Mouse (Mus musculus) midbrain, embryonic 14.5 days (tissue): ENCODE measurements at regions not wholly inside any gene's neighbourhood (a gene's known extent, or its start where the extent isn't known, plus 50 kb on each side); places are given as distances from the start of the nearest gene placed in this dataset.

Experiments
- ATAC-seq: fragments of 200-750 bp; cut with Nextera tagmentation; 2 replicates; pipeline ENCODE4 v1.8.0; 2017; ENCODE audit warnings: moderate number of reproducible peaks, moderate library complexity; ENCODE audit not compliant: low FRiP score, low TSS enrichment
- DNase-seq: peaks from one replicate; pipeline ENCODE4 v3.0.0-alpha.2; 2015
- H3K27ac ChIP-seq: fragments of 300-500 bp; sonication (generic); replicated peaks from 2 replicates; pipeline ENCODE4 v1.5.1; 2014; ENCODE audit warnings: mild to moderate bottlenecking, low read depth, low read length, moderate library complexity
- H3K27me3 ChIP-seq: fragments of 300-500 bp; sonication (generic); 2 replicates; pipeline ENCODE4 v1.6.1; 2014; ENCODE audit warnings: low read length, control low read depth, mixed read lengths; ENCODE audit not compliant: control insufficient read depth, insufficient read depth
- H3K36me3 ChIP-seq: fragments of 300-500 bp; sonication (generic); 2 replicates; pipeline ENCODE4 v1.6.1; 2014; ENCODE audit warnings: low read length, control low read depth; ENCODE audit not compliant: control insufficient read depth, insufficient read depth
- H3K4me1 ChIP-seq: fragments of 300-500 bp; sonication (generic); 2 replicates; pipeline ENCODE4 v1.6.1; 2014; ENCODE audit warnings: mild to moderate bottlenecking, antibody characterized with exemption, low read length, control low read depth; ENCODE audit not compliant: control insufficient read depth, insufficient read depth
- H3K4me2 ChIP-seq: fragments of 300-500 bp; sonication (generic); 2 replicates; pipeline ENCODE4 v1.6.1; 2014; ENCODE audit warnings: mild to moderate bottlenecking, low read length, moderate library complexity
- H3K4me3 ChIP-seq: fragments of 300-500 bp; sonication (generic); replicated peaks from 2 replicates; pipeline ENCODE4 v1.5.1; 2014; ENCODE audit warnings: low read depth, low read length
- H3K9ac ChIP-seq: fragments of 300-500 bp; sonication (generic); replicated peaks from 2 replicates; pipeline ENCODE4 v1.6.1; 2014; ENCODE audit warnings: mild to moderate bottlenecking, low read length, moderate library complexity
- H3K9me3 ChIP-seq: fragments of 300-500 bp; sonication (generic); 2 replicates; pipeline ENCODE4 v1.6.1; 2016; ENCODE audit warnings: low read length, control low read depth, mixed read lengths; ENCODE audit not compliant: control insufficient read depth
- WGBS: fragments of 180-500 bp; shearing (Covaris S2); extraction: QIAGEN DNeasy Blood & Tissue Kit; methylation state at CpG from one replicate; pipeline ENCODE4 v1.1.7; 2014; 5-methylcytosine and 5-hydroxymethylcytosine counted together

- Histone ChIP-seq H3K4me1 (no peaks in the 10 kb centered on the region; the same call in 1 of the 2 replicates), H3K36me3 (no peaks in the 10 kb centered on the region), H3K9ac (no peak overlapping the region), H3K4me2 (no peak overlapping the region), H3K27ac (no peak overlapping the region), H3K9me3 (no peaks in the 10 kb centered on the region), H3K27me3 (no peaks in the 10 kb centered on the region), H3K4me3 (no peak overlapping the region)
- 37% methylated on average over 2 of the region's 2 CpGs for WGBS
- ATAC-seq (peak; percentile 74), DNase-seq (peak; percentile 55)
Observed at GRCm38 (mm10) chr8:100206557-100207349, 790.5 kb upstream of the Cdh8 start.

GRCm38 (mm10) chr8:100193228-100193627 lies 777.0 kb upstream of the Cdh8 start:
- no peak overlapping the region for H3K27ac ChIP-seq
- H3K36me3 ChIP-seq: no peaks in the 10 kb centered on the region
- no peak overlapping the region for H3K9ac ChIP-seq
- no peak for DNase-seq
- no peak overlapping the region for H3K4me3 ChIP-seq
- no peak overlapping the region for H3K4me2 ChIP-seq
- H3K9me3 ChIP-seq: no peaks in the 10 kb centered on the region
- H3K27me3 ChIP-seq: no peaks in the 10 kb centered on the region
- 95% methylated on average over 2 of the region's 2 CpGs for WGBS
- H3K4me1 ChIP-seq: no peaks in the 10 kb centered on the region
- ATAC-seq: no peak

GRCm38 (mm10) chr8:100190698-100191097 lies 774.4 kb upstream of the Cdh8 start:
- Histone ChIP-seq H3K27me3 (no peaks in the 10 kb centered on the region), H3K4me1 (no peaks in the 10 kb centered on the region), H3K36me3 (no peaks in the 10 kb centered on the region), H3K9me3 (no peaks in the 10 kb centered on the region), H3K27ac (no peak overlapping the region), H3K4me3 (no peak overlapping the region), H3K4me2 (no peak overlapping the region), H3K9ac (no peak overlapping the region)
- ATAC-seq: no peak
- no peak for DNase-seq
- 92% methylated on average over 2 of the region's 2 CpGs for WGBS

GRCm38 (mm10) chr8:100187976-100188375 lies 771.7 kb upstream of the Cdh8 start:
- ATAC-seq: no peak
- H3K4me1 ChIP-seq: no peaks in the 10 kb centered on the region
- H3K27ac ChIP-seq: no peak overlapping the region
- DNase-seq: peak; percentile 8
- H3K9me3 ChIP-seq: no peaks in the 10 kb centered on the region
- no peak overlapping the region for H3K4me2 ChIP-seq
- H3K36me3 ChIP-seq: no peaks in the 10 kb centered on the region
- no peaks in the 10 kb centered on the region for H3K27me3 ChIP-seq
- H3K4me3 ChIP-seq: no peak overlapping the region
- H3K9ac ChIP-seq: no peak overlapping the region
- WGBS: 70% methylated on average over 3 of the region's 3 CpGs

- Histone ChIP-seq H3K27me3 (no peaks in the 10 kb centered on the region), H3K9ac (no peak overlapping the region), H3K4me2 (no peak overlapping the region), H3K9me3 (no peaks in the 10 kb centered on the region), H3K27ac (no peak overlapping the region), H3K4me1 (no peaks in the 10 kb centered on the region), H3K4me3 (no peak overlapping the region), H3K36me3 (no peaks in the 10 kb centered on the region)
- DNase-seq (no peak), ATAC-seq (no peak)
- 90% methylated on average over 1 of the region's 1 CpGs for WGBS
Observed at GRCm38 (mm10) chr8:100176502-100176901, 760.2 kb upstream of the Cdh8 start.

- H3K4me2 ChIP-seq: no peak overlapping the region
- no peak overlapping the region for H3K9ac ChIP-seq
- H3K27ac ChIP-seq: no peak overlapping the region
- H3K27me3 ChIP-seq: no peaks in the 10 kb centered on the region
- H3K9me3 ChIP-seq: no peaks in the 10 kb centered on the region
- no peaks in the 10 kb centered on the region for H3K36me3 ChIP-seq
- H3K4me1 ChIP-seq: no peaks in the 10 kb centered on the region
- ATAC-seq: no peak
- no peak overlapping the region for H3K4me3 ChIP-seq
- no peak for DNase-seq
- WGBS: 89% methylated on average over 1 of the region's 1 CpGs
Observed at GRCm38 (mm10) chr8:100145411-100145810, 729.1 kb upstream of the Cdh8 start.

- WGBS: 83% methylated on average over 5 of the region's 5 CpGs
- Histone ChIP-seq H3K9ac (no peak overlapping the region), H3K36me3 (no peaks in the 10 kb centered on the region), H3K4me2 (no peak overlapping the region), H3K9me3 (no peaks in the 10 kb centered on the region), H3K27me3 (no peaks in the 10 kb centered on the region), H3K27ac (no peak overlapping the region), H3K4me1 (no peaks in the 10 kb centered on the region), H3K4me3 (no peak overlapping the region)
- ATAC-seq (no peak), DNase-seq (no peak)
Observed at GRCm38 (mm10) chr8:100144124-100144680, 727.9 kb upstream of the Cdh8 start.

GRCm38 (mm10) chr8:100104412-100105365 lies 688.4 kb upstream of the Cdh8 start:
- Histone ChIP-seq H3K27ac (no peak overlapping the region), H3K27me3 (no peaks in the 10 kb centered on the region), H3K4me3 (no peak overlapping the region), H3K36me3 (no peaks in the 10 kb centered on the region), H3K9me3 (no peaks in the 10 kb centered on the region), H3K4me1 (no peaks in the 10 kb centered on the region), H3K4me2 (no peak overlapping the region), H3K9ac (no peak overlapping the region)
- DNase-seq (peak; percentile 19), ATAC-seq (peak; percentile 68; the same call in 1 of the 2 replicates)
- 37% methylated on average over 11 of the region's 11 CpGs for WGBS
